Mouse (Mus musculus) v-Abl transformed pro-B cells (cell line): ENCODE measurements around the gene Hist1h4f.

ENCODE experiments used
- in situ Hi-C, 2 experiments: fragments of 400-800 bp; cut with MboI; formaldehyde crosslinking; loops; one replicate each; pipeline ENCODE4 v1.15.1; 2025; ENCODE audit not compliant: unreplicated experiment in 2 of 2

Gene Hist1h4f

GRCm38 (mm10) chr13:23551146-23551834 lies at the start of gene Hist1h4f:
Hist1h4f (minus strand) TSS chr13:23551648.
- in situ Hi-C loops = loop anchor here (5.0 to 25.0 kb wide), 5 partner anchors 144 to 1796 kb away; partner anchors contain the start of genes Hist1h1t (in 1 of the 2), Hist1h2ak (in 1 of the 2), Hist1h2bb (in 1 of the 2) and Hist1h2bn (in 1 of the 2)

GRCm38 (mm10) chr13:23597957-23598356 lies 46.5 kb upstream of the Hist1h4f start:
- in situ Hi-C loops = loop anchor here (10.0 to 25.0 kb wide), 4 partner anchors 173 to 1811 kb away; partner anchors contain the start of genes Hist1h2ah (in 2 of the 2), Hist1h2bk (in 2 of the 2), Abt1 (in 1 of the 2) and Hist1h1b (in 1 of the 2)

GRCm38 (mm10) chr13:23595622-23596372 lies 44.3 kb upstream of the Hist1h4f start:
- in situ Hi-C loops = loop anchor here (10.0 to 25.0 kb wide), 4 partner anchors 171 to 1808 kb away; partner anchors contain the start of genes Hist1h2ah (in 2 of the 2), Hist1h2bk (in 2 of the 2), Abt1 (in 1 of the 2) and Hist1h1b (in 1 of the 2)

- in situ Hi-C loops = loop anchor here (10.0 to 25.0 kb wide), 4 partner anchors 170 to 1808 kb away; partner anchors contain the start of genes Hist1h2ah (in 2 of the 2), Hist1h2bk (in 2 of the 2), Abt1 (in 1 of the 2) and Hist1h1b (in 1 of the 2)
Measured at GRCm38 (mm10) chr13:23595185-23595584, 43.7 kb upstream of the Hist1h4f start.

GRCm38 (mm10) chr13:23593051-23593770 lies 41.8 kb upstream of the Hist1h4f start:
- in situ Hi-C loops = loop anchor here (5.0 to 25.0 kb wide), 5 partner anchors 66 to 1806 kb away; partner anchors contain the start of genes Hist1h2ah (in 2 of the 2), Hist1h2bk (in 2 of the 2), Abt1 (in 1 of the 2) and Hist1h1b (in 1 of the 2)

- in situ Hi-C loops = loop anchor here (5.0 to 25.0 kb wide), 5 partner anchors 65 to 1805 kb away; partner anchors contain the start of genes Hist1h2ah (in 2 of the 2), Hist1h2bk (in 2 of the 2), Abt1 (in 1 of the 2) and Hist1h1b (in 1 of the 2)
Measured at GRCm38 (mm10) chr13:23592614-23593013, 41.2 kb upstream of the Hist1h4f start.

GRCm38 (mm10) chr13:23591886-23592285 lies 40.4 kb upstream of the Hist1h4f start:
- in situ Hi-C loops = loop anchor here (5.0 to 25.0 kb wide), 5 partner anchors 65 to 1805 kb away; partner anchors contain the start of genes Hist1h2ah (in 2 of the 2), Hist1h2bk (in 2 of the 2), Abt1 (in 1 of the 2) and Hist1h1b (in 1 of the 2)

GRCm38 (mm10) chr13:23591206-23591605 lies 39.8 kb upstream of the Hist1h4f start:
- in situ Hi-C loops = loop anchor here (5.0 to 25.0 kb wide), 5 partner anchors 64 to 1804 kb away; partner anchors contain the start of genes Hist1h2ah (in 2 of the 2), Hist1h2bk (in 2 of the 2), Abt1 (in 1 of the 2) and Hist1h1b (in 1 of the 2)

GRCm38 (mm10) chr13:23586940-23587225 lies 35.4 kb upstream of the Hist1h4f start:
- in situ Hi-C loops = loop anchor here (5.0 to 25.0 kb wide), 5 partner anchors 35 to 1800 kb away; partner anchors contain the start of genes Hist1h1b (in 1 of the 2), Hist1h1e (in 1 of the 2), Hist1h2af (in 1 of the 2) and Hist1h2an (in 1 of the 2)

GRCm38 (mm10) chr13:23586099-23586939 lies 34.9 kb upstream of the Hist1h4f start:
- in situ Hi-C loops = loop anchor here (5.0 to 25.0 kb wide), 5 partner anchors 36 to 1799 kb away; partner anchors contain the start of genes Hist1h1b (in 1 of the 2), Hist1h1e (in 1 of the 2), Hist1h2af (in 1 of the 2) and Hist1h2an (in 1 of the 2)

GRCm38 (mm10) chr13:23585442-23586098 lies 34.1 kb upstream of the Hist1h4f start:
- in situ Hi-C loops = loop anchor here (5.0 to 25.0 kb wide), 5 partner anchors 37 to 1798 kb away; partner anchors contain the start of genes Hist1h1b (in 1 of the 2), Hist1h1e (in 1 of the 2), Hist1h2af (in 1 of the 2) and Hist1h2an (in 1 of the 2)

GRCm38 (mm10) chr13:23585029-23585441 lies 33.6 kb upstream of the Hist1h4f start:
- in situ Hi-C loops = loop anchor here (5.0 to 25.0 kb wide), 5 partner anchors 37 to 1798 kb away; partner anchors contain the start of genes Hist1h1b (in 1 of the 2), Hist1h1e (in 1 of the 2), Hist1h2af (in 1 of the 2) and Hist1h2an (in 1 of the 2)

GRCm38 (mm10) chr13:23584331-23584730 lies 32.9 kb upstream of the Hist1h4f start:
- in situ Hi-C loops = loop anchor here (25.0 kb wide), 2 partner anchors 328 to 1797 kb away; partner anchors contain the start of genes Hist1h1b (in 1 of the 2), Hist1h2an (in 1 of the 2), Hist1h2bp (in 1 of the 2) and Hist1h3i (in 1 of the 2)

- in situ Hi-C loops = loop anchor here (25.0 kb wide), 2 partner anchors 329 to 1796 kb away; partner anchors contain the start of genes Hist1h1b (in 1 of the 2), Hist1h2an (in 1 of the 2), Hist1h2bp (in 1 of the 2) and Hist1h3i (in 1 of the 2)
Measured at GRCm38 (mm10) chr13:23583387-23584068, 32.1 kb upstream of the Hist1h4f start.

- in situ Hi-C loops = loop anchor here (25.0 kb wide), 2 partner anchors 330 to 1795 kb away; partner anchors contain the start of genes Hist1h1b (in 1 of the 2), Hist1h2an (in 1 of the 2), Hist1h2bp (in 1 of the 2) and Hist1h3i (in 1 of the 2)
Measured at GRCm38 (mm10) chr13:23582219-23583056, 31.0 kb upstream of the Hist1h4f start.
